8 mouse cellular contexts compared by ENCODE assay signal in the genomic region with DNA sequence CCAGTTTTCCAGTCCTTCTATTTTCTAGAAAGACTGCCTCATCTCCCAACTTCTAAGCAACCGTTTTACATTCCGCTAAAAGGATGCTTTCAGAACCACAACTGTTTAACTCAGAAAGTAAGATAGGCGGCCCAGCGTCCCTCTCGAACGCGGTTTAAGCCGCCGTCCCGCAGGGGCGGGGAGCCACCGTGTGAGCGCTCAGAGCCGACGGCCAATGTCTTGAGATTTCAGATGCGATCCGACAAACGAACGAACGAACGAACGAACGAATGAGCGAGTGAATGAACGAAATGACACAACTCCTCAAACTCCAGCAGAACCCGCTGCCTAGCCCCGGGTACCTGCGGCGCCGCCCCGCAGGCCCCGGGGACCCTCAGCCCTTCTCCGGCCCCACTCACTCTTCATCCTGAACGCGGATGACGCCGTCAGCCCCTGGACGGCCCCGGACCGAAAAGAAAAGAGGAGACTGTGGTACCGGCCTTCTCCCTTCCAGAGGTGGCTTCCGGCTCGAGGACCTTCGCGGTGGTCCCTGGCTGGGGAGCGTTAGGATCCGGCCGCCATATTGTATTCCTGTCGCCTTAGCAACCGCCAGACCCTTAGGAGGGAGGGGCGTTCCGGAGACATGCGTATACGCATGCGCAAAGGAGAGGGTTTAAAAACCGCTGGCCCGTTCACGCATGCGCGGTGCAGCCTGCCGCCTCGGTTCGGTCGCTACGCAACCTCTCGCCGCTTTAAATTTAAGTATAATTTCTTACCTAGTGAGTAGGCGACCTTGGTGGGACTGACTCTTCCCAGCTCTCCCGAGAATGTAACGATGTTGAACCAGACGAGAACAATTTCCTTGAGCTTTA. TPM values are rescaled to one million over a fixed set of nuclear protein-coding genes. Genes with fewer than 3 reads are reported as not detected.
DNase-seq lines count a peak whose midpoint lies in the region; ATAC-seq and TF ChIP-seq lines count a peak whose summit lies in the region.

Gene Mok (minus strand): TSS at position 592 of the 851 bp plus-strand sequence.

- no peaks in the 10 kb centered on the region for H3K79me2 ChIP-seq in liver, adult 2 months (ENCODE audit: control insufficient read depth, insufficient read depth, low read length)
- no peaks in the 10 kb centered on the region for H3K79me2 ChIP-seq in myocyte (ENCODE audit: control insufficient read depth, insufficient read depth)

- H3K9ac ChIP-seq in heart, embryonic 11.5 days (ENCODE audit: low read depth, low read length) = peak within 1 kb of the TSS; percentile 52; the same call in 1 of the 2 replicates
- peak within 1 kb of the TSS; percentile 71 for H3K9ac ChIP-seq in kidney, embryonic 16.5 days (replicated peaks; ENCODE audit: low read length)
- peak within 1 kb of the TSS; percentile 48 for H3K9ac ChIP-seq in liver, adult 2 months (ENCODE audit: low read depth, low read length)

- peak within 1 kb of the TSS; percentile 42; the same call in 1 of the 2 replicates for H3K27ac ChIP-seq in bone marrow macrophage, adult 2 months (ENCODE audit: insufficient read depth, low read depth, low read length)
- no peak within 1 kb of the TSS for H3K27ac ChIP-seq in embryonic fibroblast, embryonic 13.5 days (ENCODE audit: insufficient read depth, low read length)
- H3K27ac ChIP-seq in heart, embryonic 11.5 days (ENCODE audit: low read depth, low read length) = no peak within 1 kb of the TSS
- 0 out of 2 replicates have a peak within 1 kb of the TSS, but pooled peaks have one; percentile 20 for H3K27ac ChIP-seq in kidney, embryonic 16.5 days (ENCODE audit: low read length)
- no peak within 1 kb of the TSS for H3K27ac ChIP-seq in liver, adult 2 months (replicated peaks; ENCODE audit: insufficient read depth, low read depth, low read length)

- H3K4me3 ChIP-seq in bone marrow macrophage, adult 2 months (ENCODE audit: insufficient read depth, low read length) = peak within 1 kb of the TSS; percentile 73
- peak within 1 kb of the TSS; percentile 81 for H3K4me3 ChIP-seq in embryonic fibroblast, embryonic 13.5 days (ENCODE audit: insufficient read depth, low read length)
- peak within 1 kb of the TSS; percentile 78 for H3K4me3 ChIP-seq in heart, embryonic 11.5 days (ENCODE audit: low read depth, low read length)
- peak within 1 kb of the TSS; percentile 86 for H3K4me3 ChIP-seq in kidney, embryonic 16.5 days (ENCODE audit: low read length)
- peak within 1 kb of the TSS; percentile 65 for H3K4me3 ChIP-seq in liver, adult 2 months (ENCODE audit: insufficient read depth, low read depth, low read length)
- H3K4me3 ChIP-seq in myocyte = peak within 1 kb of the TSS; percentile 47

- H3K9me3 ChIP-seq in heart, embryonic 11.5 days (replicated peaks; ENCODE audit: control insufficient read depth, low read length) = no peaks in the 10 kb centered on the region
- H3K9me3 ChIP-seq in kidney, embryonic 16.5 days (ENCODE audit: low read length) = no peaks in the 10 kb centered on the region

- H3K4me1 ChIP-seq in bone marrow macrophage, adult 2 months (ENCODE audit: control insufficient read depth, insufficient read depth, low read length) = peaks cover 25% of the 10 kb centered on the region
- no peaks in the 10 kb centered on the region for H3K4me1 ChIP-seq in embryonic fibroblast, embryonic 13.5 days (ENCODE audit: control insufficient read depth, insufficient read depth, low read length)
- H3K4me1 ChIP-seq in heart, embryonic 11.5 days (ENCODE audit: control insufficient read depth, insufficient read depth, low read length) = peaks cover 8% of the 10 kb centered on the region
- H3K4me1 ChIP-seq in kidney, embryonic 16.5 days (ENCODE audit: insufficient read depth, low read length) = peaks cover 14% of the 10 kb centered on the region
- peaks cover 2% of the 10 kb centered on the region; the same call in 1 of the 2 replicates for H3K4me1 ChIP-seq in liver, adult 2 months (ENCODE audit: control insufficient read depth, insufficient read depth, low read length)

- peak within 1 kb of the TSS; percentile 74 for H3K4me2 ChIP-seq in heart, embryonic 11.5 days
- H3K4me2 ChIP-seq in kidney, embryonic 16.5 days (replicated peaks; ENCODE audit: low read depth, low read length) = peak within 1 kb of the TSS; percentile 78
- peak within 1 kb of the TSS; percentile 95 for H3K4me2 ChIP-seq in myocyte (ENCODE audit: low read depth)

- no peak for TF ChIP-seq CTCF in bone marrow macrophage, adult 2 months (IDR thresholded peaks at IDR 0.05; ENCODE audit: low read depth, low read length)
- no peak for TF ChIP-seq CTCF in embryonic fibroblast, embryonic 13.5 days (IDR thresholded peaks at IDR 0.05; ENCODE audit: borderline replicate concordance, insufficient read depth, low read length)
- TF ChIP-seq CTCF in liver, adult 2 months (IDR thresholded peaks at IDR 0.05; ENCODE audit: low read depth, low read length) = no peak

- TF ChIP-seq POLR2A in bone marrow macrophage, adult 2 months (IDR thresholded peaks at IDR 0.05; ENCODE audit: borderline replicate concordance, low read depth, low read length) = no peak
- peak; percentile 31; the same call in 1 of the 2 replicates for TF ChIP-seq POLR2A in embryonic fibroblast, embryonic 13.5 days (IDR thresholded peaks at IDR 0.05; ENCODE audit: low read depth, low read length)
- TF ChIP-seq POLR2A in liver, adult 2 months (IDR thresholded peaks at IDR 0.05; ENCODE audit: extremely low read depth, insufficient read depth, low read length) = no peak
- TF ChIP-seq POLR2A in myocyte (IDR thresholded peaks at IDR 0.05; ENCODE audit: insufficient read length, low read depth) = peak; percentile 69

- H3K27me3 ChIP-seq in heart, embryonic 11.5 days (ENCODE audit: control insufficient read depth, insufficient read depth, low read length) = no peaks in the 10 kb centered on the region
- no peaks in the 10 kb centered on the region for H3K27me3 ChIP-seq in kidney, embryonic 16.5 days (ENCODE audit: insufficient read depth, low read length)
- H3K27me3 ChIP-seq in liver, adult 2 months (ENCODE audit: control insufficient read depth, insufficient read depth, low read length) = no peaks in the 10 kb centered on the region
- H3K27me3 ChIP-seq in myocyte (ENCODE audit: control insufficient read depth, insufficient read depth, insufficient read length) = no peaks in the 10 kb centered on the region
- H3K27me3 ChIP-seq in splenic B cell, adult 2 months (ENCODE audit: control insufficient read depth, insufficient read depth, low read length, poor library complexity, severe bottlenecking) = no peaks in the 10 kb centered on the region

- no peak within 1 kb of the TSS for H3ac ChIP-seq in myocyte (ENCODE audit: control insufficient read depth, insufficient read length)

- no peaks in the 10 kb centered on the region for H3K36me3 ChIP-seq in heart, embryonic 11.5 days (ENCODE audit: control insufficient read depth, insufficient read depth, low read length)
- H3K36me3 ChIP-seq in kidney, embryonic 16.5 days (ENCODE audit: insufficient read depth, low read length) = no peaks in the 10 kb centered on the region
- no peaks in the 10 kb centered on the region for H3K36me3 ChIP-seq in liver, adult 2 months (ENCODE audit: control insufficient read depth, insufficient read depth, low read length)
- no peaks in the 10 kb centered on the region for H3K36me3 ChIP-seq in myocyte (ENCODE audit: control insufficient read depth, insufficient read depth)
- H3K36me3 ChIP-seq in splenic B cell, adult 2 months (ENCODE audit: control insufficient read depth, insufficient read depth, low read length, poor library complexity, severe bottlenecking) = no peaks in the 10 kb centered on the region

- WGBS in heart, embryonic 11.5 days (ENCODE audit: insufficient replicate concordance) = under 1% methylated on average over 71 of the region's 71 CpGs
- WGBS in kidney, embryonic 16.5 days = under 1% methylated on average over 71 of the region's 71 CpGs
- under 1% methylated on average over 71 of the region's 71 CpGs for WGBS in liver, adult 2 months

- ATAC-seq in heart, embryonic 11.5 days (replicated peaks; ENCODE audit: insufficient number of reproducible peaks, low FRiP score, low TSS enrichment) = peak; percentile 58
- peak; percentile 43 for ATAC-seq in kidney, embryonic 16.5 days (ENCODE audit: low FRiP score, low TSS enrichment)

- peak; percentile 95 for DNase-seq in A20 (ENCODE audit: low read depth, low spot score)
- DNase-seq in liver, adult 2 months (ENCODE audit: extremely low read depth, low read depth, low spot score) = peak; percentile 70
- DNase-seq in splenic B cell, adult 2 months (ENCODE audit: low read depth, low spot score) = peak; percentile 96

TF ChIP-seq in myocyte, 11 proteins besides CTCF, POLR2A, EP300 and RAD21:
- no peak for TF ChIP-seq USF1 (IDR thresholded peaks at IDR 0.05; ENCODE audit: low read depth)
- TF ChIP-seq TCF3 (IDR thresholded peaks at IDR 0.05; ENCODE audit: insufficient read length, low read depth) = no peak
- TF ChIP-seq CEBPB (IDR thresholded peaks at IDR 0.05; ENCODE audit: insufficient read depth, poor library complexity, severe bottlenecking) = no peak
- TF ChIP-seq REST (IDR thresholded peaks at IDR 0.05; ENCODE audit: insufficient read depth, insufficient read length) = no peak
- no peak for TF ChIP-seq E2F4 (IDR thresholded peaks at IDR 0.05; ENCODE audit: insufficient read depth)
- TF ChIP-seq POLR2AphosphoS2 (IDR thresholded peaks at IDR 0.05; ENCODE audit: insufficient read length, low read depth) = peak; percentile 70
TF ChIP-seq in myocyte: peak in this region for 1.

RNA-seq across cellular contexts. Expression of gene Mok, which starts in this region (rescaled TPM):
- 5.4 and 5.7 TPM in 2 replicates for polyA plus RNA-seq in bone marrow macrophage, adult 2 months (2012; ENCODE audit: insufficient read depth, insufficient read length, missing spikeins)
- polyA plus RNA-seq in embryonic fibroblast, embryonic 13.5 days (2011; ENCODE audit: insufficient read length, low read depth, missing spikeins) = 1.2 and 1.5 TPM in 2 replicates
- 3.0 and 3.8 TPM in 2 replicates for polyA plus RNA-seq in heart, embryonic 11.5 days (2014; fragmentation: Nextera tagmentation; extraction: Ambion mirVana)
- 7.2 and 8.2 TPM in 2 replicates for polyA plus RNA-seq in kidney, embryonic 16.5 days (2015; fragmentation: Nextera tagmentation; extraction: Ambion mirVana)
- total RNA-seq in liver, adult 2 months (2014; rRNA removed) = 0.07 and 0.18 TPM in 2 replicates
- polyA plus RNA-seq in liver, adult 2 months (2012; rRNA removed) = 0.20 TPM in 1 of 2 replicates, not detected in the other
- polyA plus RNA-seq in myocyte (2012; fragmentation: generic; extraction: Trizol) = 3.3 TPM

Comparison
In these comparisons a context has a peak if more than half of its experiments do, and no peak if none do; other contexts are left out.
1. Peak in DNase-seq, H3K4me3 ChIP-seq and H3K9ac ChIP-seq in liver, adult 2 months; RNA of the gene not detected or under 1 TPM.
2. H3K27ac ChIP-seq: peak in bone marrow macrophage, adult 2 months (single experiment) and kidney, embryonic 16.5 days (single experiment); none in embryonic fibroblast, embryonic 13.5 days (single experiment), heart, embryonic 11.5 days (single experiment) and liver, adult 2 months (single experiment).
3. POLR2A ChIP-seq: peak in embryonic fibroblast, embryonic 13.5 days (single experiment) and myocyte (single experiment); none in bone marrow macrophage, adult 2 months (single experiment) and liver, adult 2 months (single experiment).
4. Peak in every context shown above with its lines, with median percentiles within 50 percentile points of each other: DNase-seq, H3K4me3 ChIP-seq, H3K4me2 ChIP-seq and H3K9ac ChIP-seq.